Mouse (Mus musculus) limb, embryonic 11.5 days (tissue): ENCODE measurements at regions not wholly inside any gene's neighbourhood (a gene's known extent, or its start where the extent isn't known, plus 50 kb on each side); places are given as distances from the start of the nearest gene placed in this dataset.

Experiments used
- ATAC-seq: fragments of 200-750 bp; cut with Nextera tagmentation; 2 replicates; pipeline ENCODE4 v1.8.0; 2017; ENCODE audit warnings: low read depth; ENCODE audit not compliant: insufficient number of reproducible peaks, low FRiP score, low TSS enrichment
- DNase-seq: peaks from one replicate; pipeline ENCODE4 v3.0.0-alpha.2; 2015; ENCODE audit warnings: low spot score
- H3K27ac ChIP-seq: fragments of 300-500 bp; sonication (generic); replicated peaks from 2 replicates; pipeline ENCODE4 v1.5.1; 2014; ENCODE audit warnings: low read depth, mild to moderate bottlenecking, low read length
- H3K27me3 ChIP-seq: fragments of 300-500 bp; sonication (generic); 2 replicates; pipeline ENCODE4 v1.6.1; 2014; ENCODE audit warnings: mild to moderate bottlenecking, low read length, mixed read lengths; ENCODE audit not compliant: control insufficient read depth, insufficient read depth
- H3K36me3 ChIP-seq: fragments of 300-500 bp; sonication (generic); 2 replicates; pipeline ENCODE4 v1.6.1; 2014; ENCODE audit warnings: mild to moderate bottlenecking, low read length, moderate library complexity, mixed read lengths; ENCODE audit not compliant: control insufficient read depth, insufficient read depth
- H3K4me1 ChIP-seq: fragments of 300-500 bp; sonication (generic); 2 replicates; pipeline ENCODE4 v1.6.1; 2014; ENCODE audit warnings: low read length, mixed read lengths; ENCODE audit not compliant: control insufficient read depth, insufficient read depth
- H3K4me2 ChIP-seq: fragments of 300-500 bp; sonication (generic); 2 replicates; pipeline ENCODE4 v1.6.1; 2014; ENCODE audit warnings: low read depth, mild to moderate bottlenecking, moderate library complexity; ENCODE audit not compliant: severe bottlenecking
- H3K4me3 ChIP-seq: fragments of 300-500 bp; sonication (generic); 2 replicates; pipeline ENCODE4 v1.5.1; 2014; ENCODE audit warnings: low read depth, low read length
- H3K9ac ChIP-seq: fragments of 300-500 bp; sonication (generic); 2 replicates; pipeline ENCODE4 v1.6.1; 2014; ENCODE audit warnings: mild to moderate bottlenecking, low read length
- H3K9me3 ChIP-seq: fragments of 300-500 bp; sonication (generic); 2 replicates; pipeline ENCODE4 v1.6.1; 2016; ENCODE audit warnings: low read length; ENCODE audit not compliant: control insufficient read depth
- WGBS: fragments of 180-500 bp; shearing (Covaris S2); extraction: QIAGEN DNeasy Blood & Tissue Kit; methylation state at CpG from one replicate; pipeline ENCODE4 v1.1.7; 2014; 5-methylcytosine and 5-hydroxymethylcytosine counted together

GRCm38 (mm10) chr1:141974329-141974728, 1666.1 kb upstream of the B3galt2 start:
- DNase-seq (no peak), ATAC-seq (no peak)
- Histone ChIP-seq H3K4me3 (no peak overlapping the region), H3K4me2 (no peak overlapping the region), H3K9me3 (no peaks in the 10 kb centered on the region), H3K27ac (no peak overlapping the region), H3K4me1 (no peaks in the 10 kb centered on the region), H3K9ac (no peak overlapping the region), H3K36me3 (no peaks in the 10 kb centered on the region), H3K27me3 (no peaks in the 10 kb centered on the region)

GRCm38 (mm10) chr1:141999769-142000168, 1640.7 kb upstream of the B3galt2 start:
- Histone ChIP-seq H3K27ac (no peak overlapping the region), H3K4me3 (no peak overlapping the region), H3K4me1 (no peaks in the 10 kb centered on the region), H3K9ac (no peak overlapping the region), H3K9me3 (no peaks in the 10 kb centered on the region), H3K36me3 (no peaks in the 10 kb centered on the region), H3K27me3 (no peaks in the 10 kb centered on the region), H3K4me2 (no peak overlapping the region)
- DNase-seq (no peak), ATAC-seq (no peak)

- Histone ChIP-seq H3K36me3 (no peaks in the 10 kb centered on the region), H3K4me2 (no peak overlapping the region), H3K27ac (no peak overlapping the region), H3K9me3 (no peaks in the 10 kb centered on the region), H3K27me3 (no peaks in the 10 kb centered on the region), H3K4me3 (no peak overlapping the region), H3K4me1 (no peaks in the 10 kb centered on the region), H3K9ac (no peak overlapping the region)
- ATAC-seq: no peak
- WGBS: 77% methylated on average over 4 of the region's 4 CpGs
- no peak for DNase-seq
Observed at GRCm38 (mm10) chr1:142000335-142000734, 1640.1 kb upstream of the B3galt2 start.

- WGBS: 93% methylated on average over 1 of the region's 1 CpGs
- no peak overlapping the region for H3K4me3 ChIP-seq
- DNase-seq: no peak
- H3K27me3 ChIP-seq: no peaks in the 10 kb centered on the region
- no peak overlapping the region for H3K9ac ChIP-seq
- H3K4me2 ChIP-seq: no peak overlapping the region
- no peak for ATAC-seq
- H3K4me1 ChIP-seq: no peaks in the 10 kb centered on the region
- H3K27ac ChIP-seq: no peak overlapping the region
- H3K9me3 ChIP-seq: no peaks in the 10 kb centered on the region
- no peaks in the 10 kb centered on the region for H3K36me3 ChIP-seq
Observed at GRCm38 (mm10) chr1:142006316-142006715, 1634.1 kb upstream of the B3galt2 start.

- 74% methylated on average over 2 of the region's 2 CpGs for WGBS
- H3K36me3 ChIP-seq: no peaks in the 10 kb centered on the region
- ATAC-seq (no peak), DNase-seq (no peak)
- H3K9ac ChIP-seq: no peak overlapping the region
- no peaks in the 10 kb centered on the region for H3K4me1 ChIP-seq
- H3K4me2 ChIP-seq: no peak overlapping the region
- H3K4me3 ChIP-seq: no peak overlapping the region
- H3K27me3 ChIP-seq: no peaks in the 10 kb centered on the region
- no peak overlapping the region for H3K27ac ChIP-seq
- H3K9me3 ChIP-seq: no peaks in the 10 kb centered on the region
Observed at GRCm38 (mm10) chr1:142042751-142043150, 1597.7 kb upstream of the B3galt2 start.

GRCm38 (mm10) chr1:142055207-142055606, 1585.3 kb upstream of the B3galt2 start:
- DNase-seq (no peak), ATAC-seq (no peak)
- Histone ChIP-seq H3K36me3 (no peaks in the 10 kb centered on the region), H3K4me3 (no peak overlapping the region), H3K4me1 (no peaks in the 10 kb centered on the region), H3K9me3 (no peaks in the 10 kb centered on the region), H3K9ac (no peak overlapping the region), H3K4me2 (no peak overlapping the region), H3K27me3 (no peaks in the 10 kb centered on the region), H3K27ac (no peak overlapping the region)
